Mouse (Mus musculus) CH12.LX (cell line): ENCODE measurements around the gene Vmn1r197. TPM values are rescaled to one million over a fixed set of nuclear protein-coding genes. Genes with fewer than 3 reads are reported as not detected.

Experiments used
- DNase-seq: peaks from one replicate; pipeline ENCODE4 v3.0.0-alpha.2; 2013; ENCODE audit errors: extremely low read depth
- H3K27ac ChIP-seq: 2 replicates; pipeline ENCODE4 v1.5.1; 2012; ENCODE audit warnings: low read depth, mild to moderate bottlenecking, control low read depth, moderate library complexity; ENCODE audit not compliant: insufficient read depth
- H3K27me3 ChIP-seq: replicated peaks from 2 replicates; pipeline ENCODE3; 2012; ENCODE audit warnings: inconsistent platforms
- H3K36me3 ChIP-seq, 2 experiments: replicated peaks in 1 of 2; 2 replicates each; pipeline versions ENCODE3 to v1.6.1; 2012; ENCODE audit warnings: inconsistent platforms in 1 of 2, low read length in 1 of 2, mild to moderate bottlenecking in 1 of 2, mixed read lengths in 1 of 2, moderate library complexity in 1 of 2; ENCODE audit not compliant: control insufficient read depth in 1 of 2, insufficient read depth in 1 of 2
- H3K4me1 ChIP-seq, 2 experiments: 2 replicates each; pipeline ENCODE4 v1.6.1; 2012; ENCODE audit warnings: inconsistent platforms in 1 of 2, moderate library complexity in 1 of 2; ENCODE audit not compliant: insufficient read depth in 2 of 2, control insufficient read depth in 1 of 2
- H3K4me2 ChIP-seq: 2 replicates; pipeline ENCODE4 v1.6.1; 2012; ENCODE audit warnings: low read depth, mild to moderate bottlenecking, control low read depth; ENCODE audit not compliant: poor library complexity, insufficient read depth, severe bottlenecking
- H3K4me3 ChIP-seq, 3 experiments: fragments of 150-350 bp in 1 of 3; sonication (generic) in 1 of 3; replicated peaks in 1 of 3; 2 replicates each; pipeline versions ENCODE3 to v1.5.1; 2011 to 2012; ENCODE audit warnings: low read depth in 2 of 3, low read length in 2 of 3, mild to moderate bottlenecking in 2 of 3, moderate library complexity in 2 of 3, control low read depth in 1 of 3, improper control_type of control experiment in 1 of 3, inconsistent platforms in 1 of 3, mixed read lengths in 1 of 3; ENCODE audit not compliant: poor library complexity in 1 of 3
- H3K79me2 ChIP-seq: replicated peaks from 2 replicates; pipeline ENCODE4 v1.6.1; 2012; ENCODE audit warnings: mild to moderate bottlenecking, moderate library complexity; ENCODE audit not compliant: control insufficient read depth, poor library complexity, insufficient read depth, severe bottlenecking; ENCODE audit errors: extremely low read depth
- H3K9ac ChIP-seq: 2 replicates; pipeline ENCODE4 v1.6.1; 2012; ENCODE audit warnings: low read depth, mild to moderate bottlenecking, control low read depth, moderate library complexity; ENCODE audit not compliant: insufficient read depth
- H3K9me3 ChIP-seq: replicated peaks from 2 replicates; pipeline ENCODE3; 2012; ENCODE audit warnings: low read length, inconsistent platforms, mixed read lengths
- CHD1 ChIP-seq: IDR thresholded peaks from 2 replicates; pipeline ENCODE4 v1.6.1; 2012; ENCODE audit warnings: low read depth, low read length, improper control_type of control experiment, inconsistent platforms
- EP300 ChIP-seq: IDR thresholded peaks from 2 replicates; pipeline ENCODE4 v1.6.1; 2011; ENCODE audit warnings: low read length, improper control_type of control experiment
- ETS1 ChIP-seq: conservative IDR thresholded peaks from 2 replicates; pipeline ENCODE4 v1.6.1; 2012; ENCODE audit warnings: low read depth, mild to moderate bottlenecking, inconsistent platforms, low read length, improper control_type of control experiment, moderate library complexity
- JUN ChIP-seq: IDR thresholded peaks from 2 replicates; pipeline ENCODE4 v1.6.1; 2011; ENCODE audit warnings: low read depth, mild to moderate bottlenecking, low read length, improper control_type of control experiment, moderate library complexity; ENCODE audit not compliant: insufficient read depth
- KAT2A ChIP-seq: IDR thresholded peaks from 2 replicates; pipeline ENCODE4 v1.6.1; 2012; ENCODE audit warnings: low read length, improper control_type of control experiment, inconsistent platforms; ENCODE audit not compliant: insufficient replicate concordance
- MAFK ChIP-seq: IDR thresholded peaks from 2 replicates; pipeline ENCODE4 v1.6.1; 2011; ENCODE audit warnings: low read length, improper control_type of control experiment; ENCODE audit not compliant: insufficient replicate concordance
- MAZ ChIP-seq: IDR thresholded peaks from 2 replicates; pipeline ENCODE4 v1.6.1; 2012; ENCODE audit warnings: low read depth, mild to moderate bottlenecking, inconsistent platforms, low read length, improper control_type of control experiment, moderate library complexity
- MYC ChIP-seq: IDR thresholded peaks from 2 replicates; pipeline ENCODE4 v1.6.1; 2011; ENCODE audit warnings: low read depth, mild to moderate bottlenecking, improper control_type of control experiment, low read length
- NRF1 ChIP-seq: IDR thresholded peaks from 2 replicates; pipeline ENCODE4 v1.6.1; 2014; ENCODE audit warnings: low read depth, mild to moderate bottlenecking, inconsistent platforms, low read length, improper control_type of control experiment, moderate library complexity
- POLR2AphosphoS2 ChIP-seq: IDR thresholded peaks from 2 replicates; pipeline ENCODE4 v1.6.1; 2011; ENCODE audit warnings: low read depth, low read length, improper control_type of control experiment
- RAD21 ChIP-seq: IDR thresholded peaks from 2 replicates; pipeline ENCODE4 v1.6.1; 2011; ENCODE audit warnings: low read depth, mild to moderate bottlenecking, low read length, improper control_type of control experiment, moderate library complexity
- SMC3 ChIP-seq: IDR thresholded peaks from 2 replicates; pipeline ENCODE4 v1.6.1; 2011; ENCODE audit warnings: low read depth, low read length, improper control_type of control experiment
- USF1 ChIP-seq: IDR thresholded peaks from 2 replicates; pipeline ENCODE4 v1.6.1; 2014; ENCODE audit warnings: low read depth, mild to moderate bottlenecking, inconsistent platforms, low read length, improper control_type of control experiment
- ZKSCAN1 ChIP-seq: IDR thresholded peaks from 2 replicates; pipeline ENCODE4 v1.6.1; 2012; ENCODE audit warnings: low read depth, inconsistent platforms, low read length, improper control_type of control experiment, borderline replicate concordance
- ZMIZ1 ChIP-seq: IDR thresholded peaks from 2 replicates; pipeline ENCODE4 v1.6.1; 2012; ENCODE audit warnings: low read depth, mild to moderate bottlenecking, inconsistent platforms, low read length, improper control_type of control experiment
- dilution Hi-C: fragments of 300-500 bp; cut with MboI; formaldehyde crosslinking; loops from 2 replicates; pipeline ENCODE4 v1.14.3; 2020; ENCODE audit warnings: low sequenced_read_pairs; ENCODE audit not compliant: extremely low pct_unique_long_range_greater_than_20kb, extremely low pct_ligation_motif_present
- in situ Hi-C: fragments of 300-500 bp; cut with MboI; formaldehyde crosslinking; loops from 3 replicates; pipeline ENCODE4 v1.14.3; 2019; ENCODE audit warnings: low sequenced_read_pairs, low pct_ligation_motif_present, low pct_unique_long_range_greater_than_20kb, mixed read lengths
- polyA plus RNA-seq: library from polyadenylated mRNA; unstranded; fragments of >175 nt; gene quantifications from 2 replicates; pipeline ENCODE4 v1.2.1, GENCODE M21; 2012; ENCODE audit warnings: low read depth; ENCODE audit not compliant: insufficient read length
- total RNA-seq, 2 experiments: library from RNA; depleted of rRNA; stranded (reverse); fragments of 300-350 nt in 1 of 2; fragments of >200 nt in 1 of 2; gene quantifications; 2 replicates each; pipeline ENCODE4 v1.2.3; 2012 to 2014

Vmn1r197 gene
- total and polyA plus RNA-seq, 3 experiments = not detected

- in situ Hi-C loops = no loop called here
These were observed 7.0 kb upstream of the Vmn1r197 start for GRCm38 (mm10) chr13:22317366-22317765.

GRCm38 (mm10) chr13:22320091-22320490 is 4.3 kb upstream of the Vmn1r197 start:
- no peaks in the 10 kb centered on the region for H3K27me3 ChIP-seq
- DNase-seq = no peak
- no peak overlapping the region for H3K27ac ChIP-seq
- no peak overlapping the region for H3K9ac ChIP-seq
- dilution Hi-C loops (no loop called here), in situ Hi-C loops (no loop called here)
- H3K4me1 ChIP-seq = no peaks in the 10 kb centered on the region
- no peaks in the 10 kb centered on the region for H3K36me3 ChIP-seq
- H3K9me3 ChIP-seq = no peaks in the 10 kb centered on the region
- TF ChIP-seq JUN = no peak
- no peak for TF ChIP-seq ETS1
- no peak for TF ChIP-seq NRF1
- TF ChIP-seq RAD21 = no peak
- TF ChIP-seq ZMIZ1 = no peak
- no peak for TF ChIP-seq POLR2AphosphoS2
- no peak for TF ChIP-seq EP300
- TF ChIP-seq KAT2A = no peak
- no peak for TF ChIP-seq MYC
- no peak for TF ChIP-seq SMC3
- no peak for TF ChIP-seq USF1
- no peak for TF ChIP-seq MAZ
- no peaks in the 10 kb centered on the region for H3K79me2 ChIP-seq
- H3K4me3 ChIP-seq = no peak overlapping the region
- H3K4me2 ChIP-seq = no peak overlapping the region

More at GRCm38 (mm10) chr13:22317366-22317765, 7.0 kb upstream of the Vmn1r197 start:
- no peaks in the 10 kb centered on the region for H3K36me3 ChIP-seq
- H3K27me3 ChIP-seq = no peaks in the 10 kb centered on the region
- H3K9me3 ChIP-seq = no peaks in the 10 kb centered on the region
- H3K79me2 ChIP-seq = no peaks in the 10 kb centered on the region
- H3K27ac ChIP-seq = no peak overlapping the region
- dilution Hi-C loops = no loop called here
- no peak overlapping the region for H3K4me2 ChIP-seq
- TF ChIP-seq MAFK (no peak), CHD1 (peak; percentile 68), NRF1 (no peak), ZKSCAN1 (no peak)
- H3K9ac ChIP-seq = no peak overlapping the region
- H3K4me3 ChIP-seq = no peak overlapping the region
- DNase-seq = no peak
- no peaks in the 10 kb centered on the region for H3K4me1 ChIP-seq

DNA sequence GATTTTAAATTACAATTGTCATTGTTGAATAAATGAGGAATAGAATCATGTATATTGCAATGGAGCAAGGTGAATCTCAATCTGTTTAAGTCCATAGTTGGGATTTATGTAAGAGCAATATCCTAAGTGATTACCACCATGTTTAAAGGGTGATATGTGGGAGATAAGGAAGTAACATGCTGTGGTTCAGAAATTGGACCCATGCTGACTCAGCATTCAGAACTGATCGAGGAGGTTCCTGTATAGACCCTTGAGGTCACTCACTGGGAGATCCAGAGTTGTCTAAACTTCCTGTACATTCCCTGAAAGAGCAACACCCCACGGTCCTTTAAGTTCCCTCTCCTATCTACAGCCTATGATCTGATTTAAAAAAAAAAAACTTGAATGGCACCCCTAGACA is 8.9 kb downstream of the Vmn1r197 start:
- TF ChIP-seq MAFK (peak; percentile 91), ETS1 (no peak)
- TF ChIP-seq, all 38 proteins: peak for 1
- Histone ChIP-seq H3K9me3 (no peaks in the 10 kb centered on the region), H3K4me3 (no peak overlapping the region), H3K9ac (no peak overlapping the region), H3K27me3 (no peaks in the 10 kb centered on the region), H3K4me1 (no peaks in the 10 kb centered on the region), H3K4me2 (no peak overlapping the region), H3K36me3 (no peaks in the 10 kb centered on the region), H3K27ac (no peak overlapping the region), H3K79me2 (no peaks in the 10 kb centered on the region)
- in situ Hi-C loops = no loop called here
- dilution Hi-C loops = no loop called here
- no peak for DNase-seq
